Mouse (Mus musculus) embryonic facial prominence, embryonic 10.5 days (tissue): ENCODE data around the gene Sycp3. TPM values are rescaled to one million over a fixed set of nuclear protein-coding genes. Genes with fewer than 3 reads are reported as not detected.
"Not testable (repeated sequence)": the region's sequence is repeated elsewhere in the genome, so short reads cannot be mapped to it uniquely, and the experiment has no call there.

Experiments
- DNase-seq: peaks from one replicate; pipeline ENCODE4 v3.0.0-alpha.2; 2017; ENCODE audit warnings: low spot score
- H3K27ac ChIP-seq: fragments of 300-500 bp; sonication (generic); replicated peaks from 2 replicates; pipeline ENCODE4 v1.5.1; 2016; ENCODE audit warnings: mild to moderate bottlenecking
- H3K27me3 ChIP-seq: fragments of 300-500 bp; sonication (generic); replicated peaks from 2 replicates; pipeline ENCODE4 v1.6.1; 2016; ENCODE audit warnings: low read depth, mild to moderate bottlenecking; ENCODE audit not compliant: poor library complexity, severe bottlenecking
- H3K36me3 ChIP-seq: fragments of 300-500 bp; sonication (generic); replicated peaks from 2 replicates; pipeline ENCODE4 v1.6.1; 2016; ENCODE audit warnings: mild to moderate bottlenecking, moderate library complexity
- H3K4me1 ChIP-seq: fragments of 300-500 bp; sonication (generic); 2 replicates; pipeline ENCODE4 v1.6.1; 2016
- H3K4me3 ChIP-seq: fragments of 300-500 bp; sonication (generic); 2 replicates; pipeline ENCODE4 v1.5.1; 2016; ENCODE audit warnings: mild to moderate bottlenecking, moderate library complexity
- H3K9me3 ChIP-seq: fragments of 300-500 bp; sonication (generic); 2 replicates; pipeline ENCODE4 v1.6.1; 2016; ENCODE audit warnings: mild to moderate bottlenecking
- WGBS: fragments of 180-500 bp; shearing (Covaris S2); methylation state at CpG from one replicate; pipeline ENCODE4 v1.1.7; 2016; 5-methylcytosine and 5-hydroxymethylcytosine counted together
- polyA plus RNA-seq: library from polyadenylated mRNA; unstranded; fragments of >200 nt; fragmentation: Nextera tagmentation; extraction: Ambion mirVana; gene quantifications from 2 replicates; pipeline ENCODE4 v1.2.1, GENCODE M21; 2016

Sycp3 gene
- polyA plus RNA-seq, 1 experiment from 2014 or later: 0.26 TPM

- WGBS: under 1% methylated on average over 78 of the region's 80 CpGs
- Histone ChIP-seq H3K27me3 (no peaks in the 10 kb centered on the region; the same call in 1 of the 2 replicates), H3K27ac (peak within 1 kb of the TSS; percentile 90), H3K9me3 (no peaks in the 10 kb centered on the region), H3K4me3 (peak within 1 kb of the TSS; percentile 80), H3K4me1 (peaks cover 33% of the 10 kb centered on the region), H3K36me3 (no peaks in the 10 kb centered on the region)
- DNase-seq: peak; percentile 97
Measured at GRCm38 (mm10) chr10:88503421-88504314, 44.3 kb downstream of the Sycp3 start, which contains the start of gene Chpt1. Gene Chpt1 (minus strand): TSS chr10:88504073.

GRCm38 (mm10) chr10:88504481-88504880 is 45.1 kb downstream of the Sycp3 start:
- peak overlapping the region; percentile 80; the same call in 1 of the 2 replicates for H3K4me3 ChIP-seq
- no peaks in the 10 kb centered on the region; the same call in 1 of the 2 replicates for H3K27me3 ChIP-seq
- 0 out of 2 replicates have a peak overlapping the region, but pooled peaks have one; percentile 90 for H3K27ac ChIP-seq
- no peaks in the 10 kb centered on the region for H3K36me3 ChIP-seq
- no peak for DNase-seq
- H3K9me3 ChIP-seq: no peaks in the 10 kb centered on the region
- 53% methylated on average over 3 of the region's 3 CpGs for WGBS
- H3K4me1 ChIP-seq: peaks cover 33% of the 10 kb centered on the region

GRCm38 (mm10) chr10:88505256-88505655 is 45.9 kb downstream of the Sycp3 start:
- Histone ChIP-seq H3K9me3 (no peaks in the 10 kb centered on the region), H3K4me3 (no peak overlapping the region), H3K27ac (no peak overlapping the region), H3K27me3 (no peaks in the 10 kb centered on the region; the same call in 1 of the 2 replicates), H3K36me3 (no peaks in the 10 kb centered on the region), H3K4me1 (peaks cover 33% of the 10 kb centered on the region)
- WGBS: 41% methylated on average over 5 of the region's 5 CpGs
- no peak for DNase-seq

- peaks cover 22% of the 10 kb centered on the region for H3K4me1 ChIP-seq
- H3K27me3 ChIP-seq: no peaks in the 10 kb centered on the region; the same call in 1 of the 2 replicates
- H3K9me3 ChIP-seq: no peaks in the 10 kb centered on the region
- WGBS: 84% methylated on average over 7 of the region's 7 CpGs
- H3K4me3 ChIP-seq: no peak overlapping the region
- H3K27ac ChIP-seq: no peak overlapping the region
- H3K36me3 ChIP-seq: no peaks in the 10 kb centered on the region
- DNase-seq: no peak
Measured at GRCm38 (mm10) chr10:88507691-88508143, 48.3 kb downstream of the Sycp3 start.

GRCm38 (mm10) chr10:88510503-88511271 is 51.3 kb downstream of the Sycp3 start:
- Histone ChIP-seq H3K9me3 (no peaks in the 10 kb centered on the region), H3K27ac (no peak overlapping the region), H3K36me3 (no peaks in the 10 kb centered on the region), H3K4me3 (no peak overlapping the region), H3K4me1 (peaks cover under 1% of the 10 kb centered on the region; the same call in 1 of the 2 replicates), H3K27me3 (no peaks in the 10 kb centered on the region; the same call in 1 of the 2 replicates)
- 74% methylated on average over 12 of the region's 12 CpGs for WGBS
- no peak for DNase-seq

- Histone ChIP-seq H3K27ac (no peak overlapping the region), H3K4me1 (no peaks in the 10 kb centered on the region), H3K27me3 (no peaks in the 10 kb centered on the region; the same call in 1 of the 2 replicates), H3K4me3 (no peak overlapping the region), H3K36me3 (no peaks in the 10 kb centered on the region), H3K9me3 (no peaks in the 10 kb centered on the region)
- no peak for DNase-seq
- WGBS: 92% methylated on average over 9 of the region's 9 CpGs
Measured at GRCm38 (mm10) chr10:88511355-88511754, 52.0 kb downstream of the Sycp3 start.

GRCm38 (mm10) chr10:88513574-88514135 is 54.3 kb downstream of the Sycp3 start:
- Histone ChIP-seq H3K9me3 (no peaks in the 10 kb centered on the region), H3K4me3 (no peak overlapping the region), H3K27ac (no peak overlapping the region), H3K27me3 (no peaks in the 10 kb centered on the region), H3K36me3 (no peaks in the 10 kb centered on the region), H3K4me1 (no peaks in the 10 kb centered on the region)
- WGBS: 71% methylated on average over 8 of the region's 8 CpGs
- DNase-seq: no peak

GRCm38 (mm10) chr10:88514495-88514894 is 55.1 kb downstream of the Sycp3 start:
- Histone ChIP-seq H3K36me3 (no peaks in the 10 kb centered on the region), H3K27ac (no peak overlapping the region), H3K27me3 (no peaks in the 10 kb centered on the region), H3K4me3 (no peak overlapping the region), H3K9me3 (no peaks in the 10 kb centered on the region), H3K4me1 (no peaks in the 10 kb centered on the region)
- 46% methylated on average over 2 of the region's 2 CpGs for WGBS
- peak; percentile 40 for DNase-seq

- H3K27ac ChIP-seq, H3K4me3 ChIP-seq, H3K36me3 ChIP-seq, H3K27me3 ChIP-seq, DNase-seq, H3K4me1 ChIP-seq, H3K9me3 ChIP-seq: not testable (repeated sequence)
- 87% methylated on average over 7 of the region's 7 CpGs for WGBS
Measured at GRCm38 (mm10) chr10:88515049-88515448, 55.7 kb downstream of the Sycp3 start.

- WGBS: 92% methylated on average over 8 of the region's 8 CpGs
- H3K4me3 ChIP-seq: no peak overlapping the region
- H3K27ac ChIP-seq: no peak overlapping the region
- H3K36me3 ChIP-seq: no peaks in the 10 kb centered on the region
- H3K4me1 ChIP-seq: no peaks in the 10 kb centered on the region
- H3K9me3 ChIP-seq: no peaks in the 10 kb centered on the region
- no peaks in the 10 kb centered on the region for H3K27me3 ChIP-seq
- DNase-seq: no peak
Measured at GRCm38 (mm10) chr10:88522795-88523194, 63.4 kb downstream of the Sycp3 start.
